Mouse (Mus musculus): ENCODE data around the gene Tnfrsf4. TPM values are rescaled to one million over a fixed set of nuclear protein-coding genes. Genes with fewer than 3 reads are reported as not detected.

Gene Tnfrsf4
- 675 TPM for polyA plus RNA-seq (2017; shearing (Covaris generic))

DNA sequence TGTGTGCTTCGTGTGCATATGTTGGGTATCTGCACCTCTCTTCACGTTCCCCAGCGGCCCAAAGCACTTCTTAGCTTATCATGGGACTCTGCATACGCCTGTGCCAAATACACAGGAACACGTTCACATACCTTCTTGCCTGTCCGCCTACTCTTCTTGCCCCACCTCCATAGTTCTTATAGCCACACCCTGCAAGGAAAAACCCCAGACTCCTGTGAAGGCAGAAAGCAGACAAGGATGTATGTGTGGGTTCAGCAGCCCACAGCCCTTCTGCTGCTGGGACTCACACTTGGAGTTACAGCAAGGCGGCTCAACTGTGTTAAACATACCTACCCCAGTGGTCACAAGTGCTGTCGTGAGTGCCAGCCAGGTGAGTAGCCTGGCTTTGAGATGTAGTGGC, at the start of gene Tnfrsf4:
Gene Tnfrsf4, plus strand, starts transcription at position 207 of the 400 bp plus-strand sequence.

GRCm38 (mm10) chr4:155992241-155992905, 21.3 kb upstream of the Tnfrsf4 start, which contains the start of the genes B3galt6 and Sdf4:
TSS of gene B3galt6 (minus strand) at chr4:155992649.
TSS of gene Sdf4 (plus strand) at chr4:155992872.

DNA sequence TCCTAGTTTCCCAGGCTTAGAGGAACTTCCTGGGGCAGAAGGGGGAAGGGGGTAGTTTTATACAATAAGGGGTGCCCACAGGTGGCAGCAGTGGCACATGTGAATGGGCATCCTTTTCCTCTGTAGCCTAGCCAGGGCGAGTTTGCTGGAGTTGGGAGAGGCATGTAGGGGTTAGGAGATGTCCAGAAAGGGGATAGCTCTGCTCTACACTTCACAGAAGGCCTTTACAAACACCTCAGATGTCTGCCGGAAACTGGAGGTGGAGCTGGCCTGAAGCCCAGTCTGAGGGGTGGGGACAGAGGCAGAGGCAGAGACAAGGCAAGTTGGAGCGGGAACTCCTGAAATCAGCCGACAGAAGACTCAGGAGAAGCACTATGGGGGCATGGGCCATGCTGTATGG, 12.4 kb downstream of the Tnfrsf4 start, which contains the start of gene Tnfrsf18:
Gene Tnfrsf18, plus strand, starts transcription at position 152 of the 400 bp plus-strand sequence.

GRCm38 (mm10) chr4:156059261-156059660, 45.6 kb downstream of the Tnfrsf4 start, which contains the start of gene Ttll10:
TSS of gene Ttll10 (minus strand) at chr4:156059414.

Other genes with a start within 250 kb of the Tnfrsf4 start
- 0.14 TPM for gene Vwa1, start 239.1 kb upstream of the Tnfrsf4 start, polyA plus RNA-seq (2017; shearing (Covaris generic))
- gene Tmem88b, start 228.0 kb upstream of the Tnfrsf4 start, polyA plus RNA-seq (2017; shearing (Covaris generic)): not detected
- not detected for gene Ankrd65, start 223.4 kb upstream of the Tnfrsf4 start, polyA plus RNA-seq (2017; shearing (Covaris generic))
- 52.7 TPM for gene Mrpl20, start 211.0 kb upstream of the Tnfrsf4 start, polyA plus RNA-seq (2017; shearing (Covaris generic))
- gene Ccnl2, start 201.4 kb upstream of the Tnfrsf4 start, polyA plus RNA-seq (2017; shearing (Covaris generic)): 336 TPM
- gene Aurkaip1, start 182.6 kb upstream of the Tnfrsf4 start, polyA plus RNA-seq (2017; shearing (Covaris generic)): 103 TPM
- gene Mxra8, start 174.2 kb upstream of the Tnfrsf4 start, polyA plus RNA-seq (2017; shearing (Covaris generic)): 1.7 TPM
- 78.2 TPM for gene Dvl1, start 166.4 kb upstream of the Tnfrsf4 start, polyA plus RNA-seq (2017; shearing (Covaris generic))
- 0.66 TPM for gene Tas1r3, start 150.5 kb upstream of the Tnfrsf4 start, polyA plus RNA-seq (2017; shearing (Covaris generic))
- 4.3 TPM for gene Cptp, start 144.4 kb upstream of the Tnfrsf4 start, polyA plus RNA-seq (2017; shearing (Covaris generic))
- gene Ints11, start 144.3 kb upstream of the Tnfrsf4 start, polyA plus RNA-seq (2017; shearing (Covaris generic)): 58.5 TPM
- 29.1 TPM for gene Pusl1, start 122.1 kb upstream of the Tnfrsf4 start, polyA plus RNA-seq (2017; shearing (Covaris generic))
- 29.0 TPM for gene Acap3, start 122.0 kb upstream of the Tnfrsf4 start, polyA plus RNA-seq (2017; shearing (Covaris generic))
- 163 TPM for gene Ube2j2, start 70.0 kb upstream of the Tnfrsf4 start, polyA plus RNA-seq (2017; shearing (Covaris generic))
- 4.2 TPM for gene C1qtnf12, start 51.5 kb upstream of the Tnfrsf4 start, polyA plus RNA-seq (2017; shearing (Covaris generic))
- gene B3galt6, start 21.2 kb upstream of the Tnfrsf4 start, polyA plus RNA-seq (2017; shearing (Covaris generic)): 7.5 TPM
- 443 TPM for gene Sdf4, start 21.0 kb upstream of the Tnfrsf4 start, polyA plus RNA-seq (2017; shearing (Covaris generic))
- gene Tnfrsf18, start 12.3 kb downstream of the Tnfrsf4 start, polyA plus RNA-seq (2017; shearing (Covaris generic)): 435 TPM
- gene Ttll10, start 45.6 kb downstream of the Tnfrsf4 start, polyA plus RNA-seq (2017; shearing (Covaris generic)): 0.27 TPM
- gene 9430015G10Rik, start 96.1 kb downstream of the Tnfrsf4 start, polyA plus RNA-seq (2017; shearing (Covaris generic)): 26.8 TPM
- gene Rnf223, start 116.7 kb downstream of the Tnfrsf4 start, polyA plus RNA-seq (2017; shearing (Covaris generic)): not detected
- gene Agrn, start 183.6 kb downstream of the Tnfrsf4 start, polyA plus RNA-seq (2017; shearing (Covaris generic)): 3.6 TPM
- gene Isg15, start 187.0 kb downstream of the Tnfrsf4 start, polyA plus RNA-seq (2017; shearing (Covaris generic)): 195 TPM
- gene AW011738, start 189.5 kb downstream of the Tnfrsf4 start, polyA plus RNA-seq (2017; shearing (Covaris generic)): 131 TPM
- 1.4 TPM for gene Perm1, start 202.0 kb downstream of the Tnfrsf4 start, polyA plus RNA-seq (2017; shearing (Covaris generic))
- 35.3 TPM for gene Plekhn1, start 221.0 kb downstream of the Tnfrsf4 start, polyA plus RNA-seq (2017; shearing (Covaris generic))
- 172 TPM for gene Noc2l, start 222.2 kb downstream of the Tnfrsf4 start, polyA plus RNA-seq (2017; shearing (Covaris generic))
- gene Samd11, start 241.8 kb downstream of the Tnfrsf4 start, polyA plus RNA-seq (2017; shearing (Covaris generic)): 17.0 TPM